Mouse (Mus musculus) monocyte, adult 2 months (primary cell): ENCODE data around the gene Cenpl.
"Not testable (repeated sequence)": the region's sequence is repeated elsewhere in the genome, so short reads cannot be mapped to it uniquely, and the experiment has no call there.

ENCODE experiments used
- DNase-seq, 2 experiments: peaks; one replicate each; pipeline ENCODE4 v3.0.0; 2022; ENCODE audit warnings: low spot score in 2 of 2, low read depth in 1 of 2

Gene Cenpl

DNA sequence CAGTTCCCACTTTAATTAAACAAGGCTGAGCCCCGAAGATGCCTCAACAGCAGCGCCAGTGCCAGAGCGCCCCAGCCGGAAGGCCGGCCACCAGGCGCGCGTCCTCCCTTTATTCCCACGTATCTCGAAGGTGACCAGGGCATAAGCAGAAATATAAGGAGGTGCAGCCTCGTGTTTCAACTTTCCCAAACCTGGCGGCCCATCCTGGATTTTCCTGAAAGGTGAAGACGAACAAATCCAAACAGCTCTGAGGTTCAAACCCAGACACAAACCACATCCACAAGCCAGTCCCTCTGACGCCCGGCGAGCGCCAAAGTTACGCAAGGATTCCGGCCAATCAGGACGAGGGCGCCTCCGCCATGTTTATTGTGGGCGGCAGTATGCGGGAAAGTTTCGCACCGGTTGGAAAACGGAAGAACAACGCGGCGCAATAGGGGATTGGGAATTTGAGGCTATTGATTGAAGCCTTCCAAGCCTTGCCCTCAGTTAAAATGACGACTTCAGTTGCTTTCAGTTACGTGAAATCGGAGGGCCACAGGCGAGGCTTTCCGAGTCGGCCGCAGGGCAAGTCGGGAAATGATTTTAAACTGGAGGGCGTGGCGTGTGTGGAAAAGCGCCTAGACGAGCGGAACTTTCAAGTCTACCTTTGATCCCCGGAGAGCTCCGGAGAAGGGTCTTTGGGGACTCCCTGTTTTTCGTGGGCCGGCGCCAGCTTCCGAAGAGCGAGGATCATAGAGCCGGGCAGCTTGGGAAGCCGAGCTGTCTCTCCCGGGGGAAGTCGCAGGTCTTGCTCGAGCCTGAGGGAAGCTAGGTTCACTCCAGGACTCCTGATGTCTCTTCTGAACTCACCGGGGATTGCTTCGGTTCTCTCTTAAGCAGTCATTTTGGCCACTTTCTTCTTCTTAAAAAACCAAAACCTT lies at the start of gene Cenpl, which contains the start of gene Dars2:
Gene Cenpl (plus strand): TSS at position 362 of the 920 bp plus-strand sequence.
Gene Dars2 (minus strand): TSS at position 307 of the 920 bp plus-strand sequence.
- DNase-seq, result peak; percentile 90 to 93

DNA sequence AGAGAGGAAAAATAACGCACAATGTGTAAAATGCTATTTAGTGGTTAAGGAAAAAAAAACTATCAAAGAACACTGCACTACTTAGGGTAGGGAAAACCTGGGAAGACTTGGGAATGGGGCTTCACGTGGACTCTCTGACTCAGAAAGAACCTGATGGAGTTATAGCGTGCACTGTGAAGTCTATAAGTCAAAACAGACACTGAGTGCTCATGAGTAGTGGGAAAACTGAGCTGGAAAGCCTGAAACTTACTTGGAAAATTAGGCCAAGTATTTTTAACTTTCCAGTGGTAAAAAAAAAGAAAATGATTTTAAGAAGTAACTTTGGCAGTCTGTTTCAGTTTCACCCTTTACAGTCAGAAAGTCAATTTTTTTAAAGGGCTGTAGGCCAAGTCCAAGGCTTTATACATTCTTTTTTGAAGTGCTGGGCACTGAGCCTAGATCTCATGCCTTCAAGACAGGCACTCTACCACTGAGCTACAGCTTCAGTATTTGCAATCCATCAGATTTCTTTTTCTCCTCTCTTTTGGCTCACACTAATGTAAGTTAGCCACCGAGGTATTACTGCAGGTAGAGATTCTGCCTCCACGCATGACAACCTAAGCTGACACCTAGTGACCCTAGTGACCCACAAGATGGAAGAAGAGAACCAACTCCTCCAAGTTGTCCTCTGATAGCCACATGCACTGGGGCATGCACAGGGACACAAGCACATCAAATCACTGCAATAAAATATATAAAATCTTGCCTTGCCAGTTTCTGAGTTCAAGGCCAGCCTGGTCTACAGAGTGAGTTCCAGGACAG lies 44.9 kb upstream of the Cenpl start:
- DNase-seq, result no peak

GRCm38 (mm10) chr1:161027196-161027595 lies 43.3 kb upstream of the Cenpl start:
- DNase-seq, result no peak

- DNase-seq, result not testable (repeated sequence)
Measured at GRCm38 (mm10) chr1:161028427-161028826, 42.1 kb upstream of the Cenpl start.

GRCm38 (mm10) chr1:161030058-161030457 lies 40.5 kb upstream of the Cenpl start:
- no peak for DNase-seq

DNA sequence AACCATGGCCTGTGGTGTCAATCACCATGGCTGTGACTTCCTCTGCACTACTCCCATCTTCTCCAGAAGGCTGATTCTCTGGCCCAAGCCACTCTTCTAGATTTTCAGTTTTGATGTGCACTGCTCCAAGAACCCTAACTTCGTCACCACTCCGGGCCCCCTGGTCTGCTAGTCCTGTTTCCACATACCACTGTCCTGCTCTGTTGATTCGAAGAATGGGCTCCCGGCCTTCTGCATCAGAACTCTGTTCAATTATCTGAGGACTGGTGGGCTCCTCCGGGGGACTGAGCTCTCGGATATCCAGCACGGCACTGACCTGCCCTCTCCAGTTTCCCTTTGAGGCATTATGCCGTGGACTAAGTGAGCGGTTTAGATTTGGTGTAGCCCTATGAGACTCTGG lies 38.6 kb upstream of the Cenpl start:
- no peak for DNase-seq

DNA sequence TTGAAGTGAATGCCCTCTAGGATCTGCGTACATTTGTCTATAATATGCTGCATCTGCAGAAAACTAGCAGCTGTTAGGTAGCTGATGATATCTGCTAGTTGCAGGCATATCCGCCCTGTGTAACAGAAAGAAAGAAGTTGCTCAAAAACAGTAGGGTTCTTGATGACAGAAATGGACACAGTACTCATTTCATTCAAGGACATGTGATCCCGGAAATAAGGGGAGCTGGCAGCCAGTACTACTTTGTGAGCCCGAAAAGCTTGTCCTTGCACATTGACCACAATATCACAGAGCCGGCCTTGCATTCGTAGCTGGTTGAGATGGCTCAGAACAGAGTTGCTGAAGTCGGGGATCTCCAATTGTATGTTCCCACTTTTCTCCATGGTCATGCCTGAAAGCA lies 38.2 kb upstream of the Cenpl start:
- no peak for DNase-seq

- DNase-seq, result no peak
Measured at GRCm38 (mm10) chr1:161033856-161034434, 36.6 kb upstream of the Cenpl start.

- peak; percentile 94 to 96 for DNase-seq
Measured at GRCm38 (mm10) chr1:161034435-161035280, 35.9 kb upstream of the Cenpl start, which contains the start of gene Zbtb37. Gene Zbtb37, minus strand, starts transcription at chr1:161034849.

GRCm38 (mm10) chr1:161035281-161035785 lies 35.2 kb upstream of the Cenpl start:
- peak in 1 of 2 experiments; percentile 19 for DNase-seq

- no peak for DNase-seq
Measured at GRCm38 (mm10) chr1:161035786-161036404, 34.6 kb upstream of the Cenpl start.

GRCm38 (mm10) chr1:161036411-161036841 lies 34.1 kb upstream of the Cenpl start:
- no peak for DNase-seq

DNA sequence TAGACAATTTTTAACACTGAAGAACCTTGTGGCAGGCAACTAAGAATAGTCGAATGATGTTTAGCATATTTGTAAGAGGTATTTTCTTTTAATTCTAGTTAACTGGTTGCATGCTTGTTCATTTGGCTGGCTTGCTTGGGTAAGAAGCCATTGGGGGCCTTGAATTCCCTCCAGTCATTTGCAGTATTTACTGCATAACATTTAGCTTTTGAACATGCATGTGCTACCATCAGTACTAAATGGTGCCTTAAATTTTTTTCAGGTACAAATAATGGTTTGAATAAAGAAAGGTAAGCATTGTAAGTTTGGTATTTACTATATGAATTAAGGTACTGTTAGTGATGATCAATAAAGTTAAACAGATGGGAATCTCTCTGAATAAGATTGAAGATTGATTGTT lies 33.5 kb upstream of the Cenpl start:
- no peak for DNase-seq

GRCm38 (mm10) chr1:161037599-161037998 lies 32.9 kb upstream of the Cenpl start:
- no peak for DNase-seq

GRCm38 (mm10) chr1:161038004-161038403 lies 32.5 kb upstream of the Cenpl start:
- no peak for DNase-seq

DNA sequence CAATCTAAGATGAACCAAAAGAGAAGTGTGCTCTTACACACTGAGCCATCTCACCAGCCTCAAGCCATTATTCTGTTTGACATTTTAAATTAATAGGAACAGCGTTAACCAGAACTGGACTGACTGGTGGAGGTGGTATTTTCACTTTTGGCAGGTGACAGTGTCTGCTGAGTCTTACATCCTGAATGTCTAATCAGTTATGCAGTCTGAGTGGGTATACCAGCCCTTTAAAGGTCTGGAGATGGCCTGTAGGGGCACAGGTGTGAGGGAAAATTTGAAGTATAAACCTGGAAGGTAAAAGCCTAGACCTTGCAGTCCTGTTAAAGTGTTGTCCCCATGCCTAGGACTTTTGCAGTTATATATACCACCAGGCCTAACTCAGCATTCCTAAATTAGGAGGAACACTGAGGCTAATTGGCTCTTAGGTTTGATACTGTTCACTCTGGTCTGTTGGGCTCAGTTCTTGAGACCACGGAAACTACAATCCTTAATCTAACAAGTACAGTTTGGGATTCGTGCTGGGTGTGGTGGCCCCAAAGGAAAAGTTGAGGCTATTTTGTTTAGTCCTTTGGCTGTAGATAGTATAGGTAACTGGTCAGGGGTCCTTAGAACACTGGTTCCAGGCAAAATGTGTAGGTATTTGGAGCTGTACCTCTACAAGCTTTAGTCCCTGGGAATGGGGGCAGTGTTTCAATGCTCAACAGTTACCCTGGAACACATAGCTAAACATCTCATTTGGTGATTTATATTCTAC lies 31.4 kb upstream of the Cenpl start:
- no peak for DNase-seq

- DNase-seq, result no peak
Measured at GRCm38 (mm10) chr1:161039741-161040425, 30.6 kb upstream of the Cenpl start.

DNA sequence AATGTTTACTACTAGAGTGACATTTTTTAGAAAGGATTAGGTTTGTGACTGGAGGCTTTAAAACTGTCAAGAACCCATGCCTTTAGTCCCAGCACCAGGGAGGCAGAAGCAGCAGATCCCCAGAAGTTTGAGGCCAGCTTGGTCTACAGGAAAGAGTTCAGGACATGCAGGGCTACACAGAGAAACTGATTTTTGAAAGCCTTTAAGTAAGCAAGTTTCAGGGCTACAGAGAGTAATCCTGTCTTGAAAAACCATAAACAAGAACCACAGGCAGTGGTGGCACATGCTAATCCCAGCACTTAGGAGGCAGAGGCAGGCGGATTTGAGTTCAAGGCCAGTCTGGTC lies 30.1 kb upstream of the Cenpl start:
- no peak for DNase-seq

- DNase-seq, result no peak
Measured at GRCm38 (mm10) chr1:161040855-161041254, 29.7 kb upstream of the Cenpl start.
